In genomic region chr4:64723296-64723695, GRCm38 (mm10) we compare ENCODE assay signal across 27 mouse cellular contexts.
DNase-seq lines count a peak whose midpoint lies in the region; ATAC-seq lines count a peak whose summit lies in the region.
"Had no signal": no experiment of that assay in that cellular context is flagged by ENCODE, and none has a peak within 500 bp of the region (broad histone marks: within the 10 kb centered on the region; RNA-seq: fewer than 3 reads in every experiment).

No protein-coding gene starts in this region.

- no peaks in the 10 kb centered on the region for H3K4me1 ChIP-seq in forebrain, embryonic 14.5 days (ENCODE audit: control insufficient read depth, insufficient read depth, low read length)
- no peaks in the 10 kb centered on the region for H3K4me1 ChIP-seq in forebrain, embryonic 11.5 days (replicated peaks; ENCODE audit: control insufficient read depth, insufficient read depth, low read length)
- no peaks in the 10 kb centered on the region for H3K4me1 ChIP-seq in embryonic facial prominence, embryonic 15.5 days
- H3K4me1 ChIP-seq: forebrain, embryonic 10.5 days; lung, embryonic 15.5 days; megakaryocyte, embryonic 14.5 days; midbrain, embryonic 13.5 days; neural tube, embryonic 13.5 days had no signal

- no peak for ATAC-seq in forebrain, embryonic 14.5 days
- ATAC-seq in forebrain, embryonic 11.5 days (replicated peaks; ENCODE audit: low FRiP score), result no peak
- no peak for ATAC-seq in embryonic facial prominence, embryonic 15.5 days (ENCODE audit: insufficient number of reproducible peaks, low FRiP score, low TSS enrichment, low read depth)
- ATAC-seq: forebrain, postnatal 0 days; hindbrain, postnatal 0 days; intestine, embryonic 16.5 days; midbrain, embryonic 13.5 days had no signal

- no peak overlapping the region for H3K4me2 ChIP-seq in forebrain, embryonic 14.5 days (ENCODE audit: low read length)
- no peak overlapping the region for H3K4me2 ChIP-seq in forebrain, embryonic 11.5 days (ENCODE audit: low read depth, low read length, severe bottlenecking)
- no peak overlapping the region for H3K4me2 ChIP-seq in embryonic facial prominence, embryonic 15.5 days (replicated peaks)
- H3K4me2 ChIP-seq: liver, embryonic 11.5 days; lung, embryonic 15.5 days; midbrain, embryonic 13.5 days; neural tube, embryonic 13.5 days had no signal

- 44% methylated on average over 3 of the region's 3 CpGs for WGBS in forebrain, embryonic 14.5 days
- WGBS in forebrain, embryonic 11.5 days, result 60% methylated on average over 3 of the region's 3 CpGs
- WGBS in embryonic facial prominence, embryonic 15.5 days, result 4% methylated on average over 3 of the region's 3 CpGs

- H3K36me3 ChIP-seq in forebrain, embryonic 14.5 days (ENCODE audit: control insufficient read depth, insufficient read depth, low read length), result no peaks in the 10 kb centered on the region
- H3K36me3 ChIP-seq in forebrain, embryonic 11.5 days (ENCODE audit: control insufficient read depth, insufficient read depth, low read length), result no peaks in the 10 kb centered on the region
- H3K36me3 ChIP-seq in embryonic facial prominence, embryonic 15.5 days, result no peaks in the 10 kb centered on the region
- H3K36me3 ChIP-seq: forebrain, embryonic 10.5 days; lung, embryonic 15.5 days; midbrain, embryonic 13.5 days; neural tube, embryonic 13.5 days had no signal

- no peak overlapping the region for H3K27ac ChIP-seq in forebrain, embryonic 14.5 days (ENCODE audit: low read depth, low read length)
- H3K27ac ChIP-seq in forebrain, embryonic 11.5 days (ENCODE audit: low read depth, low read length), result no peak overlapping the region
- H3K27ac ChIP-seq in embryonic facial prominence, embryonic 15.5 days (replicated peaks), result 0 out of 2 replicates have a peak overlapping the region, but pooled peaks have one; percentile 11
- H3K27ac ChIP-seq: forebrain, embryonic 10.5 days; hindbrain, postnatal 0 days; kidney, postnatal 0 days; left cerebral cortex, adult 2 months; lung, embryonic 15.5 days; midbrain, embryonic 13.5 days; neural tube, embryonic 13.5 days had no signal

- H3K9me3 ChIP-seq in forebrain, embryonic 14.5 days (replicated peaks; ENCODE audit: control insufficient read depth, low read length), result no peaks in the 10 kb centered on the region
- no peaks in the 10 kb centered on the region for H3K9me3 ChIP-seq in forebrain, embryonic 11.5 days (ENCODE audit: control insufficient read depth, low read length)
- H3K9me3 ChIP-seq in embryonic facial prominence, embryonic 15.5 days (replicated peaks), result no peaks in the 10 kb centered on the region
- H3K9me3 ChIP-seq: forebrain, embryonic 10.5 days; lung, embryonic 15.5 days; megakaryocyte, embryonic 14.5 days; midbrain, embryonic 13.5 days; neural tube, embryonic 13.5 days had no signal

- no peak overlapping the region for H3K4me3 ChIP-seq in forebrain, embryonic 14.5 days (ENCODE audit: low read depth, low read length)
- no peak overlapping the region for H3K4me3 ChIP-seq in forebrain, embryonic 11.5 days (ENCODE audit: low read depth, low read length)
- no peak overlapping the region for H3K4me3 ChIP-seq in embryonic facial prominence, embryonic 15.5 days (replicated peaks)
- H3K4me3 ChIP-seq: forebrain, embryonic 10.5 days; left cerebral cortex, adult 2 months; lung, embryonic 15.5 days; megakaryocyte, embryonic 14.5 days; midbrain, embryonic 13.5 days; neural tube, embryonic 13.5 days had no signal

- DNase-seq in forebrain, embryonic 14.5 days (ENCODE audit: low spot score), result peak; percentile 11
- DNase-seq in forebrain, embryonic 11.5 days (ENCODE audit: low spot score), result no peak
- DNase-seq in embryo, embryonic 10.5 days (ENCODE audit: low spot score), result peak; percentile 18
- DNase-seq in mesoderm, embryonic 11.5 days (ENCODE audit: low read depth, low spot score), result peak; percentile 33
- no peak for DNase-seq in liver
- DNase-seq in right cerebral cortex, postnatal 4 days, result no peak
- DNase-seq: adrenal gland, postnatal 14 days; cerebellum, adult 18-20 months; cerebellum, postnatal 10 days; forebrain, postnatal 0 days; gastrocnemius, postnatal 10 days; heart, postnatal 14 days; kidney, adult 8-10 months; layer of hippocampus, adult 9-11 months; lung, postnatal 36 days; thymus, postnatal 4 days had no signal

- no peaks in the 10 kb centered on the region for H3K27me3 ChIP-seq in forebrain, embryonic 14.5 days (replicated peaks; ENCODE audit: control insufficient read depth, insufficient read depth, low read length)
- no peaks in the 10 kb centered on the region for H3K27me3 ChIP-seq in forebrain, embryonic 11.5 days (ENCODE audit: control insufficient read depth, insufficient read depth, low read length)
- no peaks in the 10 kb centered on the region for H3K27me3 ChIP-seq in embryonic facial prominence, embryonic 15.5 days
- H3K27me3 ChIP-seq: lung, embryonic 15.5 days; megakaryocyte, embryonic 14.5 days; midbrain, embryonic 13.5 days; neural tube, embryonic 13.5 days had no signal

- no peak overlapping the region for H3K9ac ChIP-seq in forebrain, embryonic 14.5 days (ENCODE audit: low read length)
- no peak overlapping the region for H3K9ac ChIP-seq in forebrain, embryonic 11.5 days (ENCODE audit: low read length)
- no peak overlapping the region for H3K9ac ChIP-seq in embryonic facial prominence, embryonic 15.5 days
- H3K9ac ChIP-seq: forebrain, postnatal 0 days; lung, embryonic 15.5 days; midbrain, embryonic 13.5 days; neural tube, embryonic 13.5 days had no signal

Comparison
In these comparisons a context has a peak if more than half of its experiments do, and no peak if none do; other contexts are left out.
1. DNase-seq: peak in forebrain, embryonic 14.5 days (single experiment), embryo, embryonic 10.5 days (single experiment) and mesoderm, embryonic 11.5 days (single experiment); none in forebrain, embryonic 11.5 days (single experiment), liver (single experiment) and right cerebral cortex, postnatal 4 days (single experiment).